Mouse (Mus musculus) stomach, postnatal 0 days (tissue): ENCODE results near the gene Asgr1.

Experiments used
- CTCF ChIP-seq: IDR thresholded peaks from 2 replicates; pipeline ENCODE4 v1.5.1; 2016; ENCODE audit warnings: antibody characterized with exemption, low read depth, mild to moderate bottlenecking, moderate library complexity
- EP300 ChIP-seq: optimal IDR thresholded peaks from 2 replicates; pipeline ENCODE3; 2016; ENCODE audit warnings: antibody characterized with exemption

DNA sequence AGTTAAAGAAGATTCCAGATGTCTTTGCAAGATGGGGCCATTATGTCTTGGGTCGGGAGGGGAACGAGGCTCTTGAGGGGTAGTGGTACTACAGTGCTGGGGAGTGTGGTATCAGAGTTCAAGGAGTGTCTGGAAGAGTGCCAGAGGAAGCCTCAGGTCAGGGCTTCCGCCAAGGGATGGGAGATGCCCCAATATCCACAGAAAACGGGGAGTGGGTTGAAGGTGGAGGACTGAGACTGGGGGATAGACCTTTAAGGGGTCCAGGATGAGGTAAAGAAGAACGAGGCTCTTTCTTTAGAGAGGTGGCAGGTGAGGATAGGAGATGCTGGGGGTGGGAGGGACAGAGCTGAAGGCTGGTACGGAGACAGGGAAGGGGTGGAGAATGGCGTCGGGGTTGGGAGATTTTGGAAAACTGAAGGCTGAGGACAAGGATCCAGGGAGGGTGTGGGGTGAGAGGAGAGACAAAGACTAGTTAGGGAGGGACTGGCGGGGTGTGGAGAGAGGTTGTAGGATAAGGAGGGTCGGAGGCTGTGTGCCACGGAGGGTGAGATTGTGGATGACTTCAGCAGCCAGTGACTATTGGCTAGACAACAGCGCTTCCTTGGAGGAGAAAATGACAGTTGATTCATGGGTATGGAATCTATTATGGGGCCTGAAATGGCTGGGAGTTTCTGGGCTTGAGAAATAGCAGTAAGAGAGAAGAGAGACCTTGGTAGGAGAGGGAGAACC, 25.3 kb upstream of the Asgr1 start:
- TF ChIP-seq CTCF: no peak
- TF ChIP-seq EP300: no peak
